Mouse (Mus musculus) kidney, embryonic 15.5 days (tissue): ENCODE results near the gene Nck1. TPM values are rescaled to one million over a fixed set of nuclear protein-coding genes. Genes with fewer than 3 reads are reported as not detected.

Experiments
- ATAC-seq: fragments of 200-750 bp; cut with Nextera tagmentation; replicated peaks from 2 replicates; pipeline ENCODE4 v1.8.0; 2017; ENCODE audit warnings: moderate TSS enrichment; ENCODE audit not compliant: low FRiP score
- H3K27ac ChIP-seq: fragments of 300-500 bp; sonication (generic); 2 replicates; pipeline ENCODE4 v1.5.1; 2015; ENCODE audit warnings: mild to moderate bottlenecking, inconsistent platforms
- H3K27me3 ChIP-seq: fragments of 300-500 bp; sonication (generic); 2 replicates; pipeline ENCODE4 v1.6.1; 2015; ENCODE audit warnings: inconsistent platforms
- H3K36me3 ChIP-seq: fragments of 300-500 bp; sonication (generic); 2 replicates; pipeline ENCODE4 v1.6.1; 2015; ENCODE audit warnings: inconsistent platforms
- H3K4me1 ChIP-seq: fragments of 300-500 bp; sonication (generic); 2 replicates; pipeline ENCODE4 v1.6.1; 2015; ENCODE audit warnings: inconsistent platforms
- H3K4me2 ChIP-seq: fragments of 300-500 bp; sonication (generic); 2 replicates; pipeline ENCODE4 v1.6.1; 2015; ENCODE audit warnings: moderate library complexity, mild to moderate bottlenecking, inconsistent platforms
- H3K4me3 ChIP-seq: fragments of 300-500 bp; sonication (generic); replicated peaks from 2 replicates; pipeline ENCODE4 v1.5.1; 2015; ENCODE audit warnings: mild to moderate bottlenecking, inconsistent platforms
- H3K9ac ChIP-seq: fragments of 300-500 bp; sonication (generic); 2 replicates; pipeline ENCODE4 v1.6.1; 2015; ENCODE audit warnings: mild to moderate bottlenecking, inconsistent platforms
- H3K9me3 ChIP-seq: fragments of 300-500 bp; sonication (generic); replicated peaks from 2 replicates; pipeline ENCODE4 v1.6.1; 2016; ENCODE audit warnings: inconsistent platforms
- WGBS: fragments of 180-500 bp; shearing (Covaris S2); methylation state at CpG from one replicate; pipeline ENCODE4 v1.1.7; 2015; ENCODE audit warnings: mixed read lengths; 5-methylcytosine and 5-hydroxymethylcytosine counted together
- polyA plus RNA-seq: library from polyadenylated mRNA; unstranded; fragments of >200 nt; fragmentation: Nextera tagmentation; extraction: Ambion mirVana; gene quantifications from 2 replicates; pipeline ENCODE4 v1.2.1, GENCODE M21; 2015

Nck1 gene
- polyA plus RNA-seq, 1 experiment from 2014 or later = 71.5 TPM

DNA sequence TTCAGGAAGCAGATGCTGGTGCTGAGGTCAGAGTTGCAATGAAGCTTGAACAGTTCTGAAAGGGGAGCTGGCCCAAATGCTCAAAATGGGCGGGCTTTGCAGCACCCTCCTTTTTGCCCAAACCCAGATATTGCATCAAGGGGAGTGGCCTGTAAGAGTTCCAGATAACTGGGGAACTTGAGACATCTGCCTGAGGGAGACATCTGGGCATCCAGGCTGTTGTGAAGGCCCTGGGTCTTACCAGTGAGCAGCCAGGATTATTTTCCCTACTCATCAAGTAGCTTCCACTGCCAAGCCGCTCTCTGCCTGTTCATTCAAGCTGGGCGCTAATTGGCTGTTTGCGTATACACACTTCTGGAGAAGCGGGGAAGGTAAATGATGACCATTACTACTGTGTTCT is 59.5 kb downstream of the Nck1 start, which contains the start of gene Il20rb:
Gene Il20rb (minus strand): TSS at position 358 of the 400 bp plus-strand sequence.
- no peaks in the 10 kb centered on the region for H3K9me3 ChIP-seq
- peaks cover 13% of the 10 kb centered on the region for H3K4me1 ChIP-seq
- H3K4me3 ChIP-seq = no peak within 1 kb of the TSS
- no peak within 1 kb of the TSS for H3K4me2 ChIP-seq
- WGBS = 82% methylated on average over 5 of the region's 5 CpGs
- no peak within 1 kb of the TSS for H3K27ac ChIP-seq
- ATAC-seq = no peak
- no peaks in the 10 kb centered on the region for H3K27me3 ChIP-seq
- H3K36me3 ChIP-seq = peaks cover 4% of the 10 kb centered on the region; the same call in 1 of the 2 replicates
- no peak within 1 kb of the TSS for H3K9ac ChIP-seq

GRCm38 (mm10) chr9:100483318-100483717 is 62.6 kb downstream of the Nck1 start:
- WGBS = 88% methylated on average over 5 of the region's 5 CpGs
- ATAC-seq = no peak
- no peak overlapping the region for H3K4me2 ChIP-seq

GRCm38 (mm10) chr9:100481626-100482025 is 64.3 kb downstream of the Nck1 start:
- H3K4me3 ChIP-seq = no peak overlapping the region
- H3K27me3 ChIP-seq = no peaks in the 10 kb centered on the region
- no peak overlapping the region for H3K9ac ChIP-seq
- no peak overlapping the region for H3K4me2 ChIP-seq
- 55% methylated on average over 6 of the region's 6 CpGs for WGBS
- no peaks in the 10 kb centered on the region for H3K4me1 ChIP-seq
- H3K36me3 ChIP-seq = peaks cover 4% of the 10 kb centered on the region; the same call in 1 of the 2 replicates
- H3K9me3 ChIP-seq = 0 out of 2 replicates have a peak, but pooled peaks cover 4% of the 10 kb centered on the region
- H3K27ac ChIP-seq = no peak overlapping the region
- no peak for ATAC-seq

More at GRCm38 (mm10) chr9:100483318-100483717, 62.6 kb downstream of the Nck1 start:
- Histone ChIP-seq H3K27ac (no peak overlapping the region), H3K9me3 (no peaks in the 10 kb centered on the region), H3K27me3 (no peaks in the 10 kb centered on the region), H3K4me3 (no peak overlapping the region), H3K4me1 (peaks cover 4% of the 10 kb centered on the region), H3K36me3 (no peaks in the 10 kb centered on the region; the same call in 1 of the 2 replicates), H3K9ac (no peak overlapping the region)

GRCm38 (mm10) chr9:100474056-100474455 is 71.9 kb downstream of the Nck1 start:
- no peaks in the 10 kb centered on the region for H3K27me3 ChIP-seq
- peaks cover 4% of the 10 kb centered on the region; the same call in 1 of the 2 replicates for H3K36me3 ChIP-seq
- H3K27ac ChIP-seq = no peak overlapping the region
- 0 out of 2 replicates have a peak, but pooled peaks cover 6% of the 10 kb centered on the region for H3K4me1 ChIP-seq
- no peak overlapping the region for H3K4me2 ChIP-seq
- H3K9ac ChIP-seq = no peak overlapping the region
- WGBS = 82% methylated on average over 1 of the region's 1 CpGs
- no peak for ATAC-seq
- no peak overlapping the region for H3K4me3 ChIP-seq
- H3K9me3 ChIP-seq = 0 out of 2 replicates have a peak, but pooled peaks cover 4% of the 10 kb centered on the region

GRCm38 (mm10) chr9:100473361-100473760 is 72.6 kb downstream of the Nck1 start:
- 0 out of 2 replicates have a peak, but pooled peaks cover 6% of the 10 kb centered on the region for H3K4me1 ChIP-seq
- no peak for ATAC-seq
- H3K27ac ChIP-seq = no peak overlapping the region
- no peak overlapping the region for H3K4me2 ChIP-seq
- H3K9me3 ChIP-seq = 0 out of 2 replicates have a peak, but pooled peaks cover 4% of the 10 kb centered on the region
- no peak overlapping the region for H3K4me3 ChIP-seq
- H3K36me3 ChIP-seq = peaks cover 4% of the 10 kb centered on the region; the same call in 1 of the 2 replicates
- no peak overlapping the region for H3K9ac ChIP-seq
- WGBS = 78% methylated on average over 6 of the region's 6 CpGs
- no peaks in the 10 kb centered on the region for H3K27me3 ChIP-seq

DNA sequence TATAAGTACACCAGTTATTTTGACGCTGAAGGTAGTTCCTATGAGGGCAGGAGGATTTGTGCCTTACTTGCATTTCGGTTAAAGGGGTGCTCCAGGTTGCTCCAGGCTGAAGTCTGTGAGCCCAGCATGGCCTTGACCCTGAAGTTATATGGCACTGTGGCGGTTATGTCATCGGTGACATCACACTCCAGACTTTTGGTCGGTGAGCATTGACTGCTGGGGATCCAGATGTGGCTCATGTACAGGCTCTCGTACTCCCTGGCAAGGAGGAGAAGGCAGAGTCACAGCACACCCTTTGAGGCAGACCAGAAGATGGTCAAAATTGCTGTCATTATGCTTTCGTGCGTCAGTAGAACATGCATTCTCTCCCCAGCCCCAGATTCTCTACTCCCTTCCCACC is 73.0 kb downstream of the Nck1 start:
- WGBS = 94% methylated on average over 8 of the region's 8 CpGs
- 0 out of 2 replicates have a peak, but pooled peaks cover 4% of the 10 kb centered on the region for H3K9me3 ChIP-seq
- H3K27me3 ChIP-seq = no peaks in the 10 kb centered on the region
- 0 out of 2 replicates have a peak, but pooled peaks cover 6% of the 10 kb centered on the region for H3K4me1 ChIP-seq
- H3K36me3 ChIP-seq = peaks cover 4% of the 10 kb centered on the region; the same call in 1 of the 2 replicates
- ATAC-seq = no peak
- H3K4me2 ChIP-seq = no peak overlapping the region
- no peak overlapping the region for H3K9ac ChIP-seq
- H3K27ac ChIP-seq = no peak overlapping the region
- H3K4me3 ChIP-seq = no peak overlapping the region

DNA sequence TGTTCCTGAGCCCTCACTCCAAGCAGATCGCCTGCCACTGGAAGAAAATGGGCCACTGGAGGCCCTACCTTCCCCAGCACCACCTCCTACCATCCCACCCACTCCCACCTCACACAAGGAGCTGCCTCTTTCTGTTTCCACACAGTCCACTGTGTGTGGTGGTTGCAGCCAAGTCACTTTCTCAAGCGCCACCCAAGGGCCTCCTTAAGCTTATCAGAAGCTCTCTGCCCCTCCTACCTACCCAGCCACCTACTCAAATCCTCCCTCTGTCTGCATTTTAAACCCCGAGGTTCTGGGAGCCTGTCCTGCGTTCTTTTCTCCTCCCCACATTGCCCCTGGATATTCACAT is 74.4 kb downstream of the Nck1 start:
- H3K27ac ChIP-seq = no peak overlapping the region
- no peak overlapping the region for H3K4me2 ChIP-seq
- no peak overlapping the region for H3K4me3 ChIP-seq
- H3K9ac ChIP-seq = no peak overlapping the region
- no peaks in the 10 kb centered on the region for H3K36me3 ChIP-seq
- WGBS = 78% methylated on average over 4 of the region's 4 CpGs
- H3K4me1 ChIP-seq = 0 out of 2 replicates have a peak, but pooled peaks cover 6% of the 10 kb centered on the region
- H3K27me3 ChIP-seq = no peaks in the 10 kb centered on the region
- no peaks in the 10 kb centered on the region for H3K9me3 ChIP-seq
- ATAC-seq = no peak

GRCm38 (mm10) chr9:100470936-100471604 is 74.9 kb downstream of the Nck1 start:
- Histone ChIP-seq H3K27ac (no peak overlapping the region), H3K9ac (no peak overlapping the region), H3K9me3 (no peaks in the 10 kb centered on the region), H3K4me3 (no peak overlapping the region), H3K27me3 (no peaks in the 10 kb centered on the region), H3K4me2 (no peak overlapping the region), H3K4me1 (0 out of 2 replicates have a peak, but pooled peaks cover 6% of the 10 kb centered on the region), H3K36me3 (no peaks in the 10 kb centered on the region)
- WGBS = 51% methylated on average over 8 of the region's 8 CpGs
- ATAC-seq = no peak

- no peak for ATAC-seq
- H3K27me3 ChIP-seq = no peaks in the 10 kb centered on the region
- H3K4me3 ChIP-seq = no peak overlapping the region
- WGBS = 73% methylated on average over 1 of the region's 1 CpGs
- no peak overlapping the region for H3K9ac ChIP-seq
- no peak overlapping the region for H3K4me2 ChIP-seq
- H3K27ac ChIP-seq = no peak overlapping the region
- H3K9me3 ChIP-seq = no peaks in the 10 kb centered on the region
- no peaks in the 10 kb centered on the region for H3K36me3 ChIP-seq
- 0 out of 2 replicates have a peak, but pooled peaks cover 6% of the 10 kb centered on the region for H3K4me1 ChIP-seq
Observed at GRCm38 (mm10) chr9:100470228-100470627, 75.7 kb downstream of the Nck1 start.

DNA sequence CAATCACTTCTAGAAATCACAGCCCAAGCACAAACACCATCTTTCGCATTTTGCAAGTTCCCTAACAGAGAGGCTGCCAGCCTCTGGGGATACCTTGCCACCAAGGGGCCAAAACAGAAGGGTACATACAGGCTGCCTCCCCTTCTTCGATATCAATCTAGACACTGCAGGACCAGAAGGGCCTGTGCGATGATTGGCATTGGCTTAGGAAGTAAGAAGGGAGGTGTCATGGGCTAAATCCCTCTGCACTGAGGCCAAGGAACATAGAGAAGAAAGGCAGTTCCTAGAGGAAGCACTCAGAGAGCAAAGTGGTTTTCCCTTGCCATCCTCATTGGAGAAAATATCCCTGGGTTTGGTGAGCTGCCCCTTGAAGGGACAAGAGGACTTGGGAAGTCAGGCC is 76.3 kb downstream of the Nck1 start:
- Histone ChIP-seq H3K9ac (no peak overlapping the region), H3K36me3 (no peaks in the 10 kb centered on the region), H3K4me2 (no peak overlapping the region), H3K27me3 (no peaks in the 10 kb centered on the region), H3K4me3 (no peak overlapping the region), H3K27ac (no peak overlapping the region), H3K9me3 (no peaks in the 10 kb centered on the region), H3K4me1 (0 out of 2 replicates have a peak, but pooled peaks cover 6% of the 10 kb centered on the region)
- no peak for ATAC-seq
- 90% methylated on average over 3 of the region's 3 CpGs for WGBS

GRCm38 (mm10) chr9:100468151-100468550 is 77.8 kb downstream of the Nck1 start:
- ATAC-seq = no peak
- no peak overlapping the region for H3K9ac ChIP-seq
- H3K27ac ChIP-seq = no peak overlapping the region
- no peak overlapping the region for H3K4me3 ChIP-seq
- no peak overlapping the region for H3K4me2 ChIP-seq
- no peaks in the 10 kb centered on the region for H3K9me3 ChIP-seq
- H3K27me3 ChIP-seq = no peaks in the 10 kb centered on the region
- no peaks in the 10 kb centered on the region for H3K36me3 ChIP-seq
- 98% methylated on average over 8 of the region's 8 CpGs for WGBS
- 0 out of 2 replicates have a peak, but pooled peaks cover 6% of the 10 kb centered on the region for H3K4me1 ChIP-seq

DNA sequence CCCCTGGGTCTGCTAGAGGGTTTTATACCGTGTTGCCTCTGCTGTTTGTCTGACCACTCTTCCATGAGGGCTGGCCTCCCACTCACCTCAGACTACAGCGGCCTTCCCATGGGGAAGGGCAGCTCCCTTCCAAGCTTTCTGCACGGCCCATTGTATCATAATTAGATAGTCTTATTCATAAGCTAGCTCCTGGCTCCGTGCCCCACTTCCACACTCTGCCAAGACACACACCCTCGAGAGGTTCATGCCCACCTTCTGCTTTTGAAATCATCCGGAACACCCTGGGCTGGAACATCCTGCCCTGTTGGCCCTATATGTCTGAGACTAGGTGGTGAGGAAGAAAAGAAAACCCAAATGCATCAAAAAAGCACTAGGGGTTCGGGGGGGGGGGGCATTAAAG is 78.3 kb downstream of the Nck1 start:
- no peak for ATAC-seq
- Histone ChIP-seq H3K27me3 (no peaks in the 10 kb centered on the region), H3K27ac (no peak overlapping the region), H3K4me1 (0 out of 2 replicates have a peak, but pooled peaks cover 6% of the 10 kb centered on the region), H3K36me3 (no peaks in the 10 kb centered on the region), H3K4me2 (no peak overlapping the region), H3K4me3 (no peak overlapping the region), H3K9me3 (no peaks in the 10 kb centered on the region), H3K9ac (no peak overlapping the region)
- WGBS = 77% methylated on average over 7 of the region's 7 CpGs
